ENCODE assay signal across 19 mouse cellular contexts in the genomic region with DNA sequence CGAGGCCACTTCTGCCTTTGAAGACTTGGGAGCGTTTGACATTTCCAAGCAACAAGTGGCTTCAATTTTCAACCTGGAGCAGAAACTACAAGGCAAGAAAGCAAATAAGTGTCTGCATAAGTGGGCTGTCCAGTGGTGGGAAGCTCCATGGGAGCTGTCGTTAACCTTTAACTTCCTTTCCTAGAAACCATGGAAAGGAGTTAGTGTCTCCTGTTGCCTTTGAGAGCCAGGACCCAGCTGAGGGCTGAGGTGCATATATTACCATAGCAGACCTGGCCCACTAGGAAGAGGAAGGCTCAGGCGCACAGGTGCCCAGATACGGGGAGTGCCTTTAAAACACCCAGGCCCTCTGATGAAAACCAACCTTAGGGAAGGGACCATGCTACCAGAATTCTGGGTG. TPM values are rescaled to one million over a fixed set of nuclear protein-coding genes. Genes with fewer than 3 reads are reported as not detected.
DNase-seq lines count a peak whose midpoint lies in the region; ATAC-seq and TF ChIP-seq lines count a peak whose summit lies in the region.
"Had no signal": no experiment of that assay in that cellular context is flagged by ENCODE, and none has a peak within 500 bp of the region (broad histone marks: within the 10 kb centered on the region; RNA-seq: fewer than 3 reads in every experiment).

No protein-coding gene starts in this region.

- peak; percentile 38 for DNase-seq in kidney, adult 18-20 months
- DNase-seq in kidney, postnatal 25 days: peak; percentile 43 to 72
- DNase-seq in liver, postnatal 0 days: no peak
- DNase-seq in cerebellum, adult 9-10 months: no peak
- no peak for DNase-seq in cerebellum, adult 18-20 months
- DNase-seq: cerebellum, adult 2 months; gastrocnemius, postnatal 25 days; midbrain, embryonic 14.5 days; right cerebral cortex, adult 18-20 months had no signal

- H3K27ac ChIP-seq in kidney, embryonic 14.5 days (ENCODE audit: low read depth, low read length): no peak overlapping the region
- peak overlapping the region; percentile 35; the same call in 1 of the 2 replicates for H3K27ac ChIP-seq in kidney, embryonic 16.5 days (ENCODE audit: low read length)
- H3K27ac ChIP-seq in liver, postnatal 0 days (ENCODE audit: low read depth): no peak overlapping the region; the same call in 1 of the 2 replicates
- H3K27ac ChIP-seq: embryonic facial prominence, embryonic 12.5 days; heart, embryonic 15.5 days; hindbrain, embryonic 13.5 days; limb, embryonic 13.5 days; lung, embryonic 15.5 days; neural tube, embryonic 13.5 days had no signal

- no peak for TF ChIP-seq EP300 in liver, postnatal 0 days (IDR thresholded peaks at IDR 0.05; ENCODE audit: low read depth)

- no peak overlapping the region for H3K9ac ChIP-seq in kidney, embryonic 14.5 days (ENCODE audit: low read depth, low read length)
- H3K9ac ChIP-seq in kidney, embryonic 16.5 days (replicated peaks; ENCODE audit: low read length): no peak overlapping the region
- H3K9ac ChIP-seq in liver, postnatal 0 days (replicated peaks): 0 out of 2 replicates have a peak overlapping the region, but pooled peaks have one; percentile 5
- H3K9ac ChIP-seq: embryonic facial prominence, embryonic 12.5 days; heart, embryonic 15.5 days; hindbrain, embryonic 13.5 days; limb, embryonic 13.5 days; lung, embryonic 15.5 days; neural tube, embryonic 13.5 days had no signal

- H3K4me1 ChIP-seq in kidney, embryonic 14.5 days (ENCODE audit: control insufficient read depth, insufficient read depth, low read length): 0 out of 2 replicates have a peak, but pooled peaks cover 4% of the 10 kb centered on the region
- H3K4me1 ChIP-seq in kidney, embryonic 16.5 days (ENCODE audit: insufficient read depth, low read length): peaks cover 3% of the 10 kb centered on the region; the same call in 1 of the 2 replicates
- H3K4me1 ChIP-seq in liver, postnatal 0 days (ENCODE audit: insufficient read depth): peaks cover 6% of the 10 kb centered on the region; the same call in 1 of the 2 replicates
- H3K4me1 ChIP-seq: embryonic facial prominence, embryonic 12.5 days; hindbrain, embryonic 13.5 days; limb, embryonic 13.5 days; lung, embryonic 15.5 days had no signal

- 79% methylated on average over 5 of the region's 5 CpGs for WGBS in kidney, embryonic 14.5 days
- 71% methylated on average over 5 of the region's 5 CpGs for WGBS in kidney, embryonic 16.5 days
- 61% methylated on average over 5 of the region's 5 CpGs for WGBS in liver, postnatal 0 days (ENCODE audit: insufficient replicate concordance)

- H3K36me3 ChIP-seq in kidney, embryonic 14.5 days (ENCODE audit: control insufficient read depth, insufficient read depth, low read length): no peaks in the 10 kb centered on the region
- no peaks in the 10 kb centered on the region for H3K36me3 ChIP-seq in kidney, embryonic 16.5 days (ENCODE audit: insufficient read depth, low read length)
- H3K36me3 ChIP-seq in liver, postnatal 0 days (replicated peaks; ENCODE audit: insufficient read depth, low read length): no peaks in the 10 kb centered on the region
- H3K36me3 ChIP-seq: embryonic facial prominence, embryonic 12.5 days; heart, embryonic 15.5 days; hindbrain, embryonic 13.5 days; limb, embryonic 13.5 days; lung, embryonic 15.5 days; neural tube, embryonic 13.5 days had no signal

- no peak overlapping the region for H3K4me2 ChIP-seq in kidney, embryonic 14.5 days (replicated peaks; ENCODE audit: low read depth, low read length)
- H3K4me2 ChIP-seq in kidney, embryonic 16.5 days (replicated peaks; ENCODE audit: low read depth, low read length): no peak overlapping the region
- H3K4me2 ChIP-seq in liver, postnatal 0 days (ENCODE audit: low read depth, low read length): peak overlapping the region; percentile 47
- H3K4me2 ChIP-seq: embryonic facial prominence, embryonic 12.5 days; hindbrain, embryonic 13.5 days; limb, embryonic 13.5 days; neural tube, embryonic 13.5 days had no signal

- H3K27me3 ChIP-seq in kidney, embryonic 14.5 days (ENCODE audit: control insufficient read depth, insufficient read depth, low read length): no peaks in the 10 kb centered on the region
- H3K27me3 ChIP-seq in kidney, embryonic 16.5 days (ENCODE audit: insufficient read depth, low read length): no peaks in the 10 kb centered on the region
- no peaks in the 10 kb centered on the region for H3K27me3 ChIP-seq in liver, postnatal 0 days (ENCODE audit: insufficient read depth, low read length)
- H3K27me3 ChIP-seq: heart, embryonic 15.5 days; lung, embryonic 15.5 days had no signal

- TF ChIP-seq CTCF in liver, postnatal 0 days (IDR thresholded peaks at IDR 0.05; ENCODE audit: low read depth): no peak

- no peak for ATAC-seq in kidney, embryonic 14.5 days (ENCODE audit: low FRiP score, low TSS enrichment)
- ATAC-seq in kidney, embryonic 16.5 days (ENCODE audit: low FRiP score, low TSS enrichment): peak; percentile 28; the same call in 1 of the 2 replicates
- ATAC-seq in liver, postnatal 0 days: no peak
- ATAC-seq: forebrain, embryonic 14.5 days; inflammation-experienced regulatory T-cells, adult 6 months had no signal

- no peak overlapping the region for H3K4me3 ChIP-seq in kidney, embryonic 14.5 days (ENCODE audit: low read length)
- no peak overlapping the region for H3K4me3 ChIP-seq in kidney, embryonic 16.5 days (ENCODE audit: low read length)
- H3K4me3 ChIP-seq in liver, postnatal 0 days (ENCODE audit: low read depth, low read length): no peak overlapping the region
- H3K4me3 ChIP-seq: embryonic facial prominence, embryonic 12.5 days; heart, embryonic 15.5 days; hindbrain, embryonic 13.5 days; limb, embryonic 13.5 days; lung, embryonic 15.5 days; neural tube, embryonic 13.5 days had no signal

- no peaks in the 10 kb centered on the region for H3K9me3 ChIP-seq in kidney, embryonic 14.5 days (ENCODE audit: control insufficient read depth, low read length)
- no peaks in the 10 kb centered on the region; the same call in 1 of the 2 replicates for H3K9me3 ChIP-seq in kidney, embryonic 16.5 days (ENCODE audit: low read length)
- H3K9me3 ChIP-seq in liver, postnatal 0 days (ENCODE audit: low read length): no peaks in the 10 kb centered on the region
- H3K9me3 ChIP-seq: heart, embryonic 15.5 days; hindbrain, embryonic 13.5 days; limb, embryonic 13.5 days; lung, embryonic 15.5 days; neural tube, embryonic 13.5 days had no signal

RNA-seq across cellular contexts. Expression of gene Pogz, which starts 4.7 kb away (rescaled TPM):
- polyA plus RNA-seq in kidney, embryonic 14.5 days (2014; fragmentation: Nextera tagmentation; extraction: Ambion mirVana): 19.7 and 24.4 TPM in 2 replicates
- polyA plus RNA-seq in kidney, embryonic 16.5 days (2015; fragmentation: Nextera tagmentation; extraction: Ambion mirVana): 15.9 and 21.0 TPM in 2 replicates
- 2.9 and 3.3 TPM in 2 replicates for polyA plus RNA-seq in liver, postnatal 0 days (2015; fragmentation: Nextera tagmentation; extraction: Ambion mirVana)

RNA-seq across cellular contexts. Expression of gene Cgn, which starts 46.4 kb away (rescaled TPM):
- 7.4 and 14.2 TPM in 2 replicates for polyA plus RNA-seq in kidney, embryonic 14.5 days (2014; fragmentation: Nextera tagmentation; extraction: Ambion mirVana)
- 20.7 and 24.0 TPM in 2 replicates for polyA plus RNA-seq in kidney, embryonic 16.5 days (2015; fragmentation: Nextera tagmentation; extraction: Ambion mirVana)
- polyA plus RNA-seq in liver, postnatal 0 days (2015; fragmentation: Nextera tagmentation; extraction: Ambion mirVana): 8.7 and 9.5 TPM in 2 replicates

RNA-seq across cellular contexts. Expression of gene Psmb4, which starts 54.1 kb away (rescaled TPM):
- 355 and 392 TPM in 2 replicates for polyA plus RNA-seq in kidney, embryonic 14.5 days (2014; fragmentation: Nextera tagmentation; extraction: Ambion mirVana)
- polyA plus RNA-seq in kidney, embryonic 16.5 days (2015; fragmentation: Nextera tagmentation; extraction: Ambion mirVana): 341 and 366 TPM in 2 replicates
- polyA plus RNA-seq in liver, postnatal 0 days (2015; fragmentation: Nextera tagmentation; extraction: Ambion mirVana): 172 and 174 TPM in 2 replicates

Comparison
In these comparisons a context has a peak if more than half of its experiments do, and no peak if none do; other contexts are left out.
1. DNase-seq: peak in kidney, adult 18-20 months (single experiment) and kidney, postnatal 25 days (2 of 2); none in liver, postnatal 0 days (single experiment), cerebellum, adult 9-10 months (single experiment) and cerebellum, adult 18-20 months (0 of 2).